Mouse (Mus musculus) thymus, adult 18-20 months (tissue): ENCODE measurements at regions not wholly inside any gene's neighbourhood (a gene's known extent, or its start where the extent isn't known, plus 50 kb on each side); places are given as distances from the start of the nearest gene placed in this dataset.
A peak's percentile ranks its signal among the peaks of the same experiment; 100 is the strongest.

Experiments used
- DNase-seq, 2 experiments: peaks; one replicate each; pipeline ENCODE4 v3.0.0; 2022; ENCODE audit warnings: mixed read lengths in 2 of 2

- DNase-seq = no peak
These were observed 254.9 kb downstream of the Btg1 start for GRCm38 (mm10) chr10:96871559-96872160.

DNA sequence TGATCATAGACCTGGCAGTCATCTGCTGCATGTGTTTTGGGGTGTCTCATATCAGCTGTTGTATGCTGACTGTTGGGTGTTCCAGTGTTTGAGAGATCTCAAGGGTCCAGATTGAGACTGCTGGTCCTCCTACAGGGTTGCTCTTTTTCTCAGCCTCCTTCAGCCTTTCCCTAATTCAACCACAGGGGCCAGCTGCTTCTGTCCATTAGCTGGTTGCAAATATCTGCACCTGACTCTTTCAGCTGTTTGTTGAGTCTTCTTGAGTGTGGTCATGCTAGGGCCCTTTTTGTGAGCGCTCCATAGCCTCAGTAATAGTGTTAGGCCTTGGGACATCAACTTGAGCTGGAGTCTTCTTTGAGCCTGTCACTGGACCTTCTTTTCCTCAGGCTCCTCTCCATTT is 257.8 kb downstream of the Btg1 start:
- DNase-seq = no peak

DNA sequence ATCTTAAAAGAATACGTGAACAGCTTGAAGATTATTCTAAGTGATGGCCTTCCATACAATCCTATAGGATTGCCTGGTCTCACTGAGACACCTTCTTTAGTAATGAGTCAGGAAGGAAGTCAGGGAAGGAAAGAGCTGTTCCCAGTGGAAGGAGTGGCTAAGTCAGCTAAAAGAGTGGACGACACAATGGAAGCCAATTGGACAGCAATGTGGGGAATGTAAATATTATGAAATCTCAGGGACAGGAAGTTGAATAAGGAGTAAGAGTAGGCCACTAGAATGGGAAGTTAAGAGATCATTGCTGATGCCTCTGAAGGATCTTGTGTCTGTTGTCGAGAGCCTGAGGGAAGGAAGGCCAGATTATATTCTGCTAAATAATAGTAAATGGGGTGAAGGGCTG is 258.9 kb downstream of the Btg1 start:
- DNase-seq = no peak

DNA sequence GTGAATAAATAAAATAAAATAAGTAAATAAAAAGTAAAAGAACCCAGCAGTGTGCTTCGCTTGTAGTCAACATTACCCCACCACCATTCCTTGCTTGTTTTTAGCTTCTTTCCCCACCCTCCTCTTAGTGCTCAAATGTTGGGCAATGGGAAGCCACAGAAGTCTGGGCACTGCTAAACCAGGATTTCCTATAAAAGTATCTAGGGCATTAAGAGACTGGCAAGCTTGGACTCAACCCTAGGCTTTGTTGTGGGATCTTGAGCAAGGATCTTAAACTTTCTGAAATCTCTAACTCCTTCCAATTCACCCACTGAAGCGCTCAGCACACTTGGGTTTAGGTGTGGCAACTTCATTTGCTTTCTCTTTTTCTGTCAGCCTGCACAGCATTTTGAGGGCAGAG is 262.6 kb downstream of the Btg1 start:
- no peak for DNase-seq

- no peak for DNase-seq
These were observed 264.0 kb downstream of the Btg1 start for GRCm38 (mm10) chr10:96880771-96881170.

GRCm38 (mm10) chr10:96881212-96881611 is 264.4 kb downstream of the Btg1 start:
- no peak for DNase-seq

DNA sequence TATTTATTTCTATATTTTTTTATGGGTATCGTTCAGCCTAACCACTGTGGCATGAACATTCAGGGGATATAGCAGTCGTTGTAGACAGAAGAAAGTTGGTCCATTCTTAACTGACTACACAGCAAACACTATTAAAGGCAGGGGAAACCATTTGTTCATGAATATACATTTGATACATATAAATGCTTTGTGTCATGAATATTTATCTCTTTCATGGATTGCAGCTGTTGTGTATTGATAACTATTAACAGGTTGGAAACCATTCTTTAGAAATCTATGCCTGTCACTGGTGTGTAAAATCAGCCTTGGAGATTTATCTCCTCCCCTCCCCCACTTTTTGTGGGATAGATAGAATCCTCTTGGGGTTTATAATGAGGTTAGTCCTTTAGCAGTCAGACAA is 264.9 kb downstream of the Btg1 start:
- DNase-seq = no peak

DNA sequence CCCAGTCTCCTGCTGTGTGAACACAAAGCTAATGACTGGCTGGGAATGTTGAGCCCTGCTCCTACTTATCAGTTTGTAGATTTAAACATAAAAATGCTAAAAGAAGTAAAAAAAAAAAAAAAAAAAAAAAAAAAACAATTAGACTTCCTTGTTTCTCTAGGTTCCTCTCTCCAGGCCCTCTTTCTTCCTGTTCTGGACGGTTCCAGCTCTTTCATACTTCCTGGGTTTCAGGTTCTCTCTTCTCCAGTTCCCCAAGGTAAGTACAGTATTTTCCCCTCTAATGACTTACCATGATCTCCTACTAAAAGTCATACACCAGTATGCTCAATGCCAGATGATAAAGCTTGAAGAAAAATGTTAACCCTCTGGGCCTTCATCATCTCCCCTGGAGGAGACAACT is 284.3 kb downstream of the Btg1 start:
- no peak for DNase-seq

DNA sequence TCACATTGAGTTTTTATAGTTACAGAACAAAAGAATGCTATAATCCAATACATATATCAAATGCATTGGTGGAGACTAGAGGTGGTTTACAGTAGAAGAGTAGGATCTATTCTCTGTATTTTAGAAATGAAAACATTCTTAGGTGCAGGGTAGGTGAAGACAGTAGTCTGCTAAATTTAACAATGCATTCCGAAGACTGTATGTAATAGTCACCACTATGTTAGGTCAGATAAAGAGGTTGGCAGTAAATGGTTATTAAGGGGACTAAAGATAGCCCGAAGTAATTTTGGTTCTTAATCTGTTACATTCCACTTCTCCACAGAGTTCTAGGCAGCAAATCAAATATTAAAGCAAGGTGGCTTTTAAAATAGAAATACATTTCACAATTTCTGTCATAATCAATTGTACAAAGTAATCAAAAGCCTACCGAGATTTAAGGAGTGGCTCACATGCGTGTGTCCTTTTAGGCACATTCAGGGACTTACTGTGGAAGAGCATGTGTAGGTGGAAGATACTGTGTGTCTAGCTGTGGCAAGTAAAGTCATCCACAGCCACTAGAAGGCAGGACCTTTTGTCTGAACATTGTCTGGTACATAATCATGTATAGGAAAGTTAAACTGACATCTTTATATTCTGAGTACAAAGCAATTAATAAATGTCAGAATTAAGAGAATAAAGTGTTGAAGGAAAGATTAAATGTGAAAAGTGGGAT is 288.4 kb downstream of the Btg1 start:
- DNase-seq = no peak

DNA sequence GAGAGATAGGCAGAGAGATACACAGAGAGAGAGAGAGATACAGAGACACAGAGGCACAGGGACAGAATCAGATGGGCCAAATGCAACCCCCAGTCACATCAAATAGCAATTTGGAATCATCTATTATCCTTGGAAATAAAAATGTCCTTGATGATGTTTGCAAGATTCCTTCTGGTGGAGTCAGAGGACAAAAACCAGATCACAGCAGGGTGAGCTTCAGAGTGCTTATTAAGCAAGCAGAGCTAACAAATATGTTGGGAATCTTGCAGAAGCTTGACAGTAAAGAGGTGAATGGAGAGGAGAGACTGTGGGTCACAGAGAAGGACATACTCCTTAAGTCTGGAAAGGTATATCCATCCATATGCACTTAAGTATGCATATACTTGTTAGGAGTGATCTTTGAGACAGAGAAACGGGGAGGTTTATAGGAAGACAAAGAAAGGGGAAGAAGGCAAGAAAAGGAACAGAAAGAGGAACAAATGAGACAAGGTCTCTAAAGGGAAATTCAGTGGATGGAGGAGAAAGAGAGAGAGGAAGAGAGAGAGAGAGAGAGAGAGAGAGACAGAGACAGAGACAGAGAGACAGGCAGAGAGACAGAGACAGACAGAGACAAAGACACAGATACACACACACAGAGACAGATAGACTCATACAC is 293.0 kb downstream of the Btg1 start:
- DNase-seq = no peak

DNA sequence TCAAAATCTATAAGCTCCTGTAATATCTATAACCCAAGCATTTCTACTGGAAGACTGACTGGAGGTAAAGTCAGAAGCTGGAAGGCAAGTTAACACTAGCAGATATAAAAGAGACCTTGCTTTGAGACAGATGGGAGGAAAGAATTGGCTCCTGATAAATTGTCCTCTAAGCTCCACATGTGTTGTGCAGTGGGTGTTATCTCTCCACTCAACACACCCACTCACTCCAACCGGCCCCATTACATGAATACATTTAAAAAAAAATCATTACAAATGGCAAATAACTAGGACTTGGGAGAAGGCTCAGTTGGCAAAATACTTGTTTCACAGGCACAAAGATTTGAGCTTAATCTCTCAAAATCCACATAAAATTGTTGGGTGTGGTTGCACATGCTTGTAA is 304.4 kb downstream of the Btg1 start:
- DNase-seq = no peak

- no peak for DNase-seq
These were observed 307.5 kb downstream of the Btg1 start for GRCm38 (mm10) chr10:96924266-96924672.

DNA sequence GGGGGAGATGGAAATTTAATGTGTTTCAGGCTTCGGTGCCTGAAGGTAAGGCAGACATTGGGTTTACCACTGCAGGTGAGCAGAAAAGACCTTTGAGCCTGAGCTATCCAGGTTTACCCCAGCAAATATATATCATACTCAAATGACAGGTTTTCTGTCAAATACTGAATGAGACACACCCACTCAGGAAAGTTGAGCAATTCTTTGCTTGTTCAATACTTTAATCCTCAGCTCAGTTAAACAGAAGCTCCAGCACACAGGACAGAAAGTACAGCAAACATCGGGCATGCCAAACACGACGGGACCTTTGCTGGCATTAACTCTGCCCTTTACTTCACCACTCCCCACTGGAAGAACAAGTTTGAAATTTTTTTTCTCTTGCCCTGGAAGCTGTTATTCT is 307.9 kb downstream of the Btg1 start:
- no peak for DNase-seq

GRCm38 (mm10) chr10:96925771-96926170 is 309.0 kb downstream of the Btg1 start:
- no peak for DNase-seq

DNA sequence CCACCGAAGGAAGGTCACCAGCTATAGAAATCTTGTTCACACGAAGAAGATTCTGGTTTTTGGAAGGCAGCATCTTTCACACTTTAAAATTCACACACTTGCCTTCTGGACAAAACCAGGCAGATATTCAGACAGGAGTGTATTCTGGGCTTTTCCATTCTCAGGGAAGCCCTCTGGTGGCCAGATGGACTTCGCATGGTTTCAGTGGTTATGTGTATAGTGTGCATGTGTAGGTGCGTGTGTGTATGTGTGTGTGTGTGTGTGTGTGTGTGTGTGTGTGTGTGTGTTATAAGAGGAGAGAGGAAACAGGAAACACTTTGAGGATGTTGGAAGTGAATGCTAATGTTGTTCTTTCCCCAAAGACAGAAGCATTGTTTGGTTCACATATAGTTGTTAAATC is 317.9 kb downstream of the Btg1 start:
- DNase-seq = peak in 1 of 2 experiments; percentile 28

GRCm38 (mm10) chr10:96940887-96941518 is 324.2 kb downstream of the Btg1 start:
- DNase-seq = no peak

DNA sequence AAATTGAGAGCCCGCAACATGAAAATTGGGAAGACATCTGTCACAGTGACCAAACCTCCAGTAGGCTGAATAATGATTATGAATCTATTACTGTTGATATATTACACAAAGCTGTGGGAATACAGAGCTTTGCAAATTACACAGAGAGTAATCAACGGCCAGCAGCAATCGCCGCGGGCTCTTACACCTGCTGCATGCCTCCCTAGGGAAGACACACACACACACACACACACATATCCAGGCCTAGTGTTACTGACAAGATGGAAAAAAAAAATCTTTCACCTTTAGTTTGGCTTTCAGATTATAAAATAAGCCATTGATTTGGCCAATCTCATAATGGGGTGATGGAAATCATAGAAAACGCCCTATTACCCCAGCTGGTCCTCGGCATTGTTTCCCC is 327.4 kb downstream of the Btg1 start:
- DNase-seq = no peak

GRCm38 (mm10) chr10:96947971-96948370 is 331.2 kb downstream of the Btg1 start:
- DNase-seq = no peak

- DNase-seq = no peak
These were observed 332.1 kb downstream of the Btg1 start for GRCm38 (mm10) chr10:96948871-96949270.

- DNase-seq = no peak
These were observed 338.4 kb downstream of the Btg1 start for GRCm38 (mm10) chr10:96955036-96955775.

GRCm38 (mm10) chr10:96955776-96956448 is 339.1 kb downstream of the Btg1 start:
- no peak for DNase-seq

DNA sequence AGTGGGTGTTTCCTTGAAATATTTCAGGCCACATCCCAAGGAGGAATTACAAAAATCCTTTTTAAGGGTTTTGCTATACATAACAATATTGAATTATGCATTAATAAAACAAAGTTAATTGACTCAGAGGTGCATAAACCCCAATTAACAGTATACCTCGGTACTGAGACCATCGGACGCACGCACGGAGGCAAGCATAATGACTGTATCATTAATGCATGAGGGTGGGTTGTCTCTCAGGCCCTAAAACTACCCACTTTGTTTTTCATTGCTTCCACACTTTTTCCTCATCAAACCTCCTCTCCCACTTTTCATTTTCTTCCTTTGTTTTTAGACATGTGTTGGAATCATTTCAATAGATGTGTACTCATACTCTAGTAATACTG is 339.6 kb downstream of the Btg1 start:
- DNase-seq = no peak

DNA sequence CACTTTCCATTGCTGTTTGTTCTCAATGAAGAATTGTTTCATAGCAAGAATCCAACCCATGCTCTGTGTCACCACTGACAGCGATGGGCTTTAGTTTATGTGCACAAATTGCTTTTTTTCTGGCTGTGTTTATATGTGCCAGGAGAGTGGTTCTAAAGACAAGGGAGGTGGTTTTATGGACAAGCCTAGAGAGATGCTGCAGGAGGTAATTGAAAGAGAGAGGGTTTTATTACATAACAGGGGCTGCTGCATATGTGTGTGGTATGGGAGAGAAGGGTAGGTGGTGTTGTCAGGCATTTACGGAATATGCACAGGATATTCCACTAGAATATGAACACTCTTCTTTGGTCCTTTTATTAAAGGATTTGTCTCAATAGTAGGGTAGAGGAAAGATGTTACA is 340.2 kb downstream of the Btg1 start:
- no peak for DNase-seq
